Comparison of ENCODE assay signal across 13 mouse cellular contexts in the genomic region with DNA sequence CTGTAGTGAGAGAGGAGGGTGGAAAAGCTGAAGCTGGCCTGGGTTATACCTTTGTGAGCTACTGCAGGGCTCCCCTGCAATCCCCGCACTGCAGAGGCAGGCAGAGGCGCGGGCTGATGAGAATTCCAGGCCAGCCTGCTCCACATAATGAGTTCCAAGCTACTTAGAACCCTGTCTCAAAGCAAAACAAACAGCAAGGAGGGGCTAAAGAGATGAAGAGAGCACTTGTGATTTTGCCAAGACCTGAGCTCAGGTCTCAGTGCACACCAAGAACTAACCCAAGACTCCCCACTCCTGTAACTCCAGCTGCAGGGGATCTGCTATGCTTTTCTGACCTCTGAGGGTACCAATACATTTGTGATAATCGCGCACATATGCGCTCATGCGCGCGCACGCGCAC. TPM values are rescaled to one million over a fixed set of nuclear protein-coding genes. Genes with fewer than 3 reads are reported as not detected.
DNase-seq lines count a peak whose midpoint lies in the region; ATAC-seq and TF ChIP-seq lines count a peak whose summit lies in the region.
"Had no signal": no experiment of that assay in that cellular context is flagged by ENCODE, and none has a peak within 500 bp of the region (broad histone marks: within the 10 kb centered on the region; RNA-seq: fewer than 3 reads in every experiment).

No protein-coding gene starts in this region.

- no peak for TF ChIP-seq EP300 in lung, postnatal 0 days (IDR thresholded peaks at IDR 0.05)

- peaks cover 13% of the 10 kb centered on the region for H3K4me1 ChIP-seq in heart, embryonic 15.5 days (replicated peaks)
- 0 out of 2 replicates have a peak, but pooled peaks cover 5% of the 10 kb centered on the region for H3K4me1 ChIP-seq in lung, postnatal 0 days (ENCODE audit: insufficient read depth, low read depth, low read length)
- peaks cover 10% of the 10 kb centered on the region; the same call in 1 of the 2 replicates for H3K4me1 ChIP-seq in embryonic fibroblast, embryonic 13.5 days (ENCODE audit: control insufficient read depth, insufficient read depth, low read length)
- peaks cover 12% of the 10 kb centered on the region; the same call in 1 of the 2 replicates for H3K4me1 ChIP-seq in olfactory bulb, adult 2 months (ENCODE audit: control insufficient read depth, insufficient read depth, low read length)

- no peak for TF ChIP-seq POLR2A in embryonic fibroblast, embryonic 13.5 days (IDR thresholded peaks at IDR 0.05; ENCODE audit: low read depth, low read length)
- no peak for TF ChIP-seq POLR2A in olfactory bulb, adult 2 months (IDR thresholded peaks at IDR 0.05; ENCODE audit: insufficient read depth, low read depth, low read length)

- WGBS in heart, embryonic 15.5 days = 91% methylated on average over 11 of the region's 11 CpGs
- 87% methylated on average over 11 of the region's 11 CpGs for WGBS in lung, postnatal 0 days
- WGBS in olfactory bulb, adult 2 months = 79% methylated on average over 11 of the region's 11 CpGs

- H3K27me3 ChIP-seq in heart, embryonic 15.5 days = no peaks in the 10 kb centered on the region
- no peaks in the 10 kb centered on the region for H3K27me3 ChIP-seq in lung, postnatal 0 days (replicated peaks; ENCODE audit: insufficient read depth, low read length)

- H3K4me3 ChIP-seq in heart, embryonic 15.5 days = no peak overlapping the region
- H3K4me3 ChIP-seq in lung, postnatal 0 days (ENCODE audit: low read depth, low read length) = no peak overlapping the region
- H3K4me3 ChIP-seq in embryonic fibroblast, embryonic 13.5 days (ENCODE audit: insufficient read depth, low read length) = no peak overlapping the region
- H3K4me3 ChIP-seq in olfactory bulb, adult 2 months (ENCODE audit: insufficient read depth, low read depth, low read length) = no peak overlapping the region

- peak overlapping the region; percentile 21; the same call in 1 of the 2 replicates for H3K27ac ChIP-seq in heart, embryonic 15.5 days
- no peak overlapping the region; the same call in 1 of the 2 replicates for H3K27ac ChIP-seq in lung, postnatal 0 days (ENCODE audit: low read length)
- H3K27ac ChIP-seq in embryonic fibroblast, embryonic 13.5 days (ENCODE audit: insufficient read depth, low read length) = peak overlapping the region; percentile 79
- peak overlapping the region; percentile 49; the same call in 1 of the 2 replicates for H3K27ac ChIP-seq in olfactory bulb, adult 2 months (ENCODE audit: insufficient read depth, low read depth, low read length)

- H3K4me2 ChIP-seq in heart, embryonic 15.5 days = no peak overlapping the region
- no peak overlapping the region for H3K4me2 ChIP-seq in lung, postnatal 0 days (replicated peaks; ENCODE audit: low read depth, low read length)

- peaks cover 34% of the 10 kb centered on the region for H3K36me3 ChIP-seq in heart, embryonic 15.5 days
- H3K36me3 ChIP-seq in lung, postnatal 0 days (ENCODE audit: insufficient read depth, low read length) = 0 out of 2 replicates have a peak, but pooled peaks cover 9% of the 10 kb centered on the region

- intact Hi-C loops in heart, postnatal 36 days (cut with DNase I) = no loop called here

- no peak overlapping the region for H3K9ac ChIP-seq in heart, embryonic 15.5 days
- H3K9ac ChIP-seq in lung, postnatal 0 days (replicated peaks; ENCODE audit: low read depth) = no peak overlapping the region
- H3K9ac ChIP-seq: liver, postnatal 0 days had no signal

- no peak for TF ChIP-seq CTCF in lung, postnatal 0 days (IDR thresholded peaks at IDR 0.05)
- TF ChIP-seq CTCF in embryonic fibroblast, embryonic 13.5 days (IDR thresholded peaks at IDR 0.05; ENCODE audit: borderline replicate concordance, insufficient read depth, low read length) = no peak
- no peak for TF ChIP-seq CTCF in olfactory bulb, adult 2 months (IDR thresholded peaks at IDR 0.05; ENCODE audit: insufficient read depth, low read depth, low read length)

- DNase-seq in heart, postnatal 36 days = no peak
- peak; percentile 42 for DNase-seq in lung, postnatal 0 days (ENCODE audit: low spot score)
- no peak for DNase-seq in lung, postnatal 10 days
- DNase-seq in cerebellum, postnatal 25 days = no peak
- DNase-seq: cerebellum, adult 8-10 months; kidney, adult 9 months; liver, postnatal 0 days; right cerebral cortex, postnatal 25 days; thymus, postnatal 14 days had no signal

- H3K9me3 ChIP-seq in heart, embryonic 15.5 days (replicated peaks) = no peaks in the 10 kb centered on the region
- no peaks in the 10 kb centered on the region for H3K9me3 ChIP-seq in lung, postnatal 0 days (ENCODE audit: low read length)

- no peak for ATAC-seq in heart, embryonic 15.5 days (replicated peaks; ENCODE audit: insufficient number of reproducible peaks, insufficient read depth, low FRiP score, low read depth)
- ATAC-seq in lung, postnatal 0 days = peak; percentile 53
- ATAC-seq: activated CD4-positive, CD25-positive, alpha-beta regulatory T cell, adult 4 months; liver, postnatal 0 days had no signal

RNA-seq across cellular contexts. Expression of gene Ten1, which starts 12.3 kb away (rescaled TPM):
- 73.2 and 75.7 TPM in 2 replicates for polyA plus RNA-seq in heart, embryonic 15.5 days (2015; fragmentation: Nextera tagmentation; extraction: Ambion mirVana)
- total RNA-seq in heart, postnatal 36 days (2021) = 10 to 100 TPM; 10.5 to 20.1 TPM
- 74.7 and 79.0 TPM in 2 replicates for polyA plus RNA-seq in lung, postnatal 0 days (2015; fragmentation: Nextera tagmentation; extraction: Ambion mirVana)
- 9.8 and 16.3 TPM in 2 replicates for polyA plus RNA-seq in embryonic fibroblast, embryonic 13.5 days (2011; ENCODE audit: insufficient read length, low read depth, missing spikeins)
- not detected in 2 replicates for polyA plus RNA-seq in olfactory bulb, adult 2 months (2012; ENCODE audit: insufficient read depth, insufficient read length, low replicate concordance, missing spikeins)

RNA-seq across cellular contexts. Expression of gene Acox1, which starts 12.5 kb away (rescaled TPM):
- polyA plus RNA-seq in heart, embryonic 15.5 days (2015; fragmentation: Nextera tagmentation; extraction: Ambion mirVana) = 31.4 and 35.4 TPM in 2 replicates
- total RNA-seq in heart, postnatal 36 days (2021) = 100 to 1,000 TPM; 160 to 173 TPM
- 31.7 and 33.5 TPM in 2 replicates for polyA plus RNA-seq in lung, postnatal 0 days (2015; fragmentation: Nextera tagmentation; extraction: Ambion mirVana)
- polyA plus RNA-seq in embryonic fibroblast, embryonic 13.5 days (2011; ENCODE audit: insufficient read length, low read depth, missing spikeins) = 51.3 and 54.3 TPM in 2 replicates
- not detected in 2 replicates for polyA plus RNA-seq in olfactory bulb, adult 2 months (2012; ENCODE audit: insufficient read depth, insufficient read length, low replicate concordance, missing spikeins)

RNA-seq across cellular contexts. Expression of gene Fbf1, which starts 18.4 kb away (rescaled TPM):
- 19.8 and 26.0 TPM in 2 replicates for polyA plus RNA-seq in heart, embryonic 15.5 days (2015; fragmentation: Nextera tagmentation; extraction: Ambion mirVana)
- 10 to 100 TPM; 13.2 to 16.2 TPM for total RNA-seq in heart, postnatal 36 days (2021)
- polyA plus RNA-seq in lung, postnatal 0 days (2015; fragmentation: Nextera tagmentation; extraction: Ambion mirVana) = 11.9 and 16.6 TPM in 2 replicates
- 34.5 and 42.3 TPM in 2 replicates for polyA plus RNA-seq in embryonic fibroblast, embryonic 13.5 days (2011; ENCODE audit: insufficient read length, low read depth, missing spikeins)
- polyA plus RNA-seq in olfactory bulb, adult 2 months (2012; ENCODE audit: insufficient read depth, insufficient read length, low replicate concordance, missing spikeins) = 87.6 TPM in 1 of 2 replicates, not detected in the other

RNA-seq across cellular contexts. Expression of gene Mrpl38, which starts 47.7 kb away (rescaled TPM):
- 90.7 and 94.4 TPM in 2 replicates for polyA plus RNA-seq in heart, embryonic 15.5 days (2015; fragmentation: Nextera tagmentation; extraction: Ambion mirVana)
- 10 to 100 TPM; 62.9 to 63.4 TPM for total RNA-seq in heart, postnatal 36 days (2021)
- 44.1 and 45.9 TPM in 2 replicates for polyA plus RNA-seq in lung, postnatal 0 days (2015; fragmentation: Nextera tagmentation; extraction: Ambion mirVana)
- 31.6 and 32.5 TPM in 2 replicates for polyA plus RNA-seq in embryonic fibroblast, embryonic 13.5 days (2011; ENCODE audit: insufficient read length, low read depth, missing spikeins)
- polyA plus RNA-seq in olfactory bulb, adult 2 months (2012; ENCODE audit: insufficient read depth, insufficient read length, low replicate concordance, missing spikeins) = not detected in 2 replicates

RNA-seq across cellular contexts. Expression of gene Evpl, which starts 51.5 kb away (rescaled TPM):
- 0.71 and 1.6 TPM in 2 replicates for polyA plus RNA-seq in heart, embryonic 15.5 days (2015; fragmentation: Nextera tagmentation; extraction: Ambion mirVana)
- 1 to 10 TPM in 1 of 2 experiments, under 1 TPM in 1; 0.62 to 1.0 TPM for total RNA-seq in heart, postnatal 36 days (2021)
- 2.9 and 4.2 TPM in 2 replicates for polyA plus RNA-seq in lung, postnatal 0 days (2015; fragmentation: Nextera tagmentation; extraction: Ambion mirVana)
- polyA plus RNA-seq in embryonic fibroblast, embryonic 13.5 days (2011; ENCODE audit: insufficient read length, low read depth, missing spikeins) = 0.16 TPM in 1 of 2 replicates, not detected in the other
- not detected in 2 replicates for polyA plus RNA-seq in olfactory bulb, adult 2 months (2012; ENCODE audit: insufficient read depth, insufficient read length, low replicate concordance, missing spikeins)
- polyA plus RNA-seq: activated CD4-positive, CD25-positive, alpha-beta regulatory T cell, adult 4 months had no signal
